Mouse (Mus musculus) heart, postnatal 4 days (tissue): ENCODE data around the gene Tmem86b. TPM values are rescaled to one million over a fixed set of nuclear protein-coding genes. Genes with fewer than 3 reads are reported as not detected.
A peak's percentile ranks its signal among the peaks of the same experiment; 100 is the strongest.

Source experiments
- DNase-seq: peaks from one replicate; pipeline ENCODE4 v3.0.0; 2021
- total RNA-seq, 2 experiments: library from RNA; stranded (reverse); gene quantifications; 2 replicates each; pipeline ENCODE4 v1.2.3; 2021

Gene Tmem86b
- 1 to 10 TPM; 6.6 to 8.5 TPM for total RNA-seq

GRCm38 (mm10) chr7:4631031-4631430 is at the start of gene Tmem86b:
Tmem86b (minus strand) TSS chr7:4631422.
- no peak for DNase-seq

- DNase-seq: no peak
These were observed 44.0 kb upstream of the Tmem86b start for GRCm38 (mm10) chr7:4675200-4675599.

- no peak for DNase-seq
These were observed 43.0 kb upstream of the Tmem86b start for GRCm38 (mm10) chr7:4674114-4674731.

GRCm38 (mm10) chr7:4671956-4672355 is 40.7 kb upstream of the Tmem86b start:
- DNase-seq: peak; percentile 29

GRCm38 (mm10) chr7:4670655-4671255 is 39.5 kb upstream of the Tmem86b start:
- no peak for DNase-seq

GRCm38 (mm10) chr7:4669156-4669555 is 37.9 kb upstream of the Tmem86b start:
- DNase-seq: no peak

GRCm38 (mm10) chr7:4668506-4668905 is 37.3 kb upstream of the Tmem86b start:
- DNase-seq: no peak

- DNase-seq: no peak
These were observed 35.6 kb upstream of the Tmem86b start for GRCm38 (mm10) chr7:4666871-4667270.

- DNase-seq: no peak
These were observed 32.5 kb upstream of the Tmem86b start for GRCm38 (mm10) chr7:4663742-4664141.

GRCm38 (mm10) chr7:4663179-4663578 is 32.0 kb upstream of the Tmem86b start:
- DNase-seq: no peak

GRCm38 (mm10) chr7:4659911-4660443 is 28.8 kb upstream of the Tmem86b start:
- DNase-seq: no peak

GRCm38 (mm10) chr7:4658912-4659551 is 27.8 kb upstream of the Tmem86b start, which contains the start of gene Ppp6r1:
Ppp6r1 (minus strand) TSS chr7:4659019.
- DNase-seq: peak; percentile 97

GRCm38 (mm10) chr7:4658128-4658907 is 27.1 kb upstream of the Tmem86b start:
- peak; percentile 55 for DNase-seq

- no peak for DNase-seq
These were observed 26.4 kb upstream of the Tmem86b start for GRCm38 (mm10) chr7:4657521-4658127.

- DNase-seq: no peak
These were observed 25.6 kb upstream of the Tmem86b start for GRCm38 (mm10) chr7:4656818-4657217.

- no peak for DNase-seq
These were observed 24.7 kb upstream of the Tmem86b start for GRCm38 (mm10) chr7:4655916-4656315.

GRCm38 (mm10) chr7:4655393-4655792 is 24.2 kb upstream of the Tmem86b start:
- no peak for DNase-seq

GRCm38 (mm10) chr7:4654221-4654620 is 23.0 kb upstream of the Tmem86b start:
- DNase-seq: no peak

GRCm38 (mm10) chr7:4653780-4654179 is 22.6 kb upstream of the Tmem86b start:
- no peak for DNase-seq

GRCm38 (mm10) chr7:4653351-4653750 is 22.1 kb upstream of the Tmem86b start:
- no peak for DNase-seq

GRCm38 (mm10) chr7:4652726-4653125 is 21.5 kb upstream of the Tmem86b start:
- no peak for DNase-seq

- DNase-seq: no peak
These were observed 20.4 kb upstream of the Tmem86b start for GRCm38 (mm10) chr7:4651581-4651980.
